8 mouse cellular contexts compared by ENCODE assay signal in genomic region chr7:130263799-130264351, GRCm38 (mm10).
DNase-seq lines count a peak whose midpoint lies in the region; ATAC-seq lines count a peak whose summit lies in the region.

No protein-coding gene starts in this region.

- peak overlapping the region in 1 of 2 experiments; percentile 17; a peak in 2 of 4 replicates for H3K27ac ChIP-seq in heart, embryonic 14.5 days (replicated peaks in 1 of 2; ENCODE audit: control insufficient read depth in 1 of 2, insufficient read depth in 1 of 2, low read depth in 2 of 2, low read length in 2 of 2)
- peak overlapping the region; percentile 96 for H3K27ac ChIP-seq in embryonic facial prominence, embryonic 12.5 days
- peak overlapping the region; percentile 86 for H3K27ac ChIP-seq in midbrain, embryonic 13.5 days

- intact Hi-C loops in heart, postnatal 14 days (cut with DNase I) = no loop called here

- H3K9me3 ChIP-seq in heart, embryonic 14.5 days (ENCODE audit: control insufficient read depth, low read length) = no peaks in the 10 kb centered on the region
- no peaks in the 10 kb centered on the region for H3K9me3 ChIP-seq in embryonic facial prominence, embryonic 12.5 days
- no peaks in the 10 kb centered on the region for H3K9me3 ChIP-seq in midbrain, embryonic 13.5 days

- H3K4me2 ChIP-seq in heart, embryonic 14.5 days (ENCODE audit: low read length) = peak overlapping the region; percentile 96
- peak overlapping the region; percentile 77 for H3K4me2 ChIP-seq in embryonic facial prominence, embryonic 12.5 days (replicated peaks)
- H3K4me2 ChIP-seq in midbrain, embryonic 13.5 days (replicated peaks) = peak overlapping the region; percentile 89

- peak overlapping the region; percentile 85 for H3K9ac ChIP-seq in heart, embryonic 14.5 days (ENCODE audit: low read length)
- peak overlapping the region; percentile 95 for H3K9ac ChIP-seq in embryonic facial prominence, embryonic 12.5 days
- peak overlapping the region; percentile 89 for H3K9ac ChIP-seq in midbrain, embryonic 13.5 days (replicated peaks)

- DNase-seq in heart, postnatal 14 days = no peak
- peak; percentile 36 for DNase-seq in kidney, postnatal 14 days
- no peak for DNase-seq in layer of hippocampus, adult 11-12 months (ENCODE audit: low spot score)
- DNase-seq in Muller cell, postnatal 12 days (ENCODE audit: inconsistent ontology term) = no peak
- no peak for DNase-seq in thymus, adult 18-20 months

- H3K4me3 ChIP-seq in heart, embryonic 14.5 days (ENCODE audit: control insufficient read depth in 1 of 2, insufficient read depth in 1 of 2, low read depth in 1 of 2, low read length in 2 of 2) = peak overlapping the region; percentile 76 to 78
- peak overlapping the region; percentile 93 for H3K4me3 ChIP-seq in embryonic facial prominence, embryonic 12.5 days
- peak overlapping the region; percentile 70 for H3K4me3 ChIP-seq in midbrain, embryonic 13.5 days (replicated peaks)

- ATAC-seq in heart, embryonic 14.5 days (ENCODE audit: insufficient number of reproducible peaks, insufficient read depth, low FRiP score, low read depth) = no peak
- no peak for ATAC-seq in embryonic facial prominence, embryonic 12.5 days (ENCODE audit: insufficient number of reproducible peaks, insufficient read depth, low FRiP score, low TSS enrichment)
- ATAC-seq in midbrain, embryonic 13.5 days = no peak

- H3K4me1 ChIP-seq in heart, embryonic 14.5 days (ENCODE audit: control insufficient read depth in 2 of 2, insufficient read depth in 2 of 2, low read length in 2 of 2) = peaks cover 19 to 21% of the 10 kb centered on the region in 2 experiments
- peaks cover 58% of the 10 kb centered on the region for H3K4me1 ChIP-seq in embryonic facial prominence, embryonic 12.5 days
- peaks cover 88% of the 10 kb centered on the region for H3K4me1 ChIP-seq in midbrain, embryonic 13.5 days (replicated peaks)

- 25% methylated on average over 20 of the region's 20 CpGs for WGBS in heart, embryonic 14.5 days
- WGBS in embryonic facial prominence, embryonic 12.5 days = 2% methylated on average over 20 of the region's 20 CpGs
- 0% methylated on average over 20 of the region's 20 CpGs for WGBS in midbrain, embryonic 13.5 days

- H3K27me3 ChIP-seq in heart, embryonic 14.5 days (ENCODE audit: control insufficient read depth, insufficient read depth, low read length) = peaks cover 5% of the 10 kb centered on the region; the same call in 1 of the 2 replicates
- H3K27me3 ChIP-seq in embryonic facial prominence, embryonic 12.5 days = 0 out of 2 replicates have a peak, but pooled peaks cover 3% of the 10 kb centered on the region
- 0 out of 2 replicates have a peak, but pooled peaks cover 3% of the 10 kb centered on the region for H3K27me3 ChIP-seq in midbrain, embryonic 13.5 days

- H3K36me3 ChIP-seq in heart, embryonic 14.5 days (ENCODE audit: control insufficient read depth, insufficient read depth, low read length) = peaks cover 4% of the 10 kb centered on the region; the same call in 1 of the 2 replicates
- H3K36me3 ChIP-seq in embryonic facial prominence, embryonic 12.5 days = 0 out of 2 replicates have a peak, but pooled peaks cover 9% of the 10 kb centered on the region
- no peaks in the 10 kb centered on the region for H3K36me3 ChIP-seq in midbrain, embryonic 13.5 days
